Mouse (Mus musculus) kidney, postnatal 4 days (tissue): ENCODE measurements around the gene Fam120a.

Experiments used
- DNase-seq, 2 experiments: peaks; one replicate each; pipeline ENCODE4 v3.0.0; 2021; ENCODE audit warnings: mixed read lengths in 2 of 2

Gene Fam120a

GRCm38 (mm10) chr13:48911426-48911825 lies 56.4 kb downstream of the Fam120a start:
- no peak for DNase-seq

GRCm38 (mm10) chr13:48905458-48905857 lies 62.4 kb downstream of the Fam120a start:
- no peak for DNase-seq

GRCm38 (mm10) chr13:48895376-48895775 lies 72.4 kb downstream of the Fam120a start:
- DNase-seq: no peak

- DNase-seq: peak in 1 of 2 experiments; percentile 42
Measured at GRCm38 (mm10) chr13:48890260-48890960, 77.4 kb downstream of the Fam120a start.

- DNase-seq: peak; percentile 99 to 100
Measured at GRCm38 (mm10) chr13:48878534-48878933, 89.3 kb downstream of the Fam120a start.

- no peak for DNase-seq
Measured at GRCm38 (mm10) chr13:48877805-48878204, 90.0 kb downstream of the Fam120a start.

- DNase-seq: no peak
Measured at GRCm38 (mm10) chr13:48872726-48873125, 95.1 kb downstream of the Fam120a start.

GRCm38 (mm10) chr13:48871887-48872606 lies 95.8 kb downstream of the Fam120a start:
- peak in 1 of 2 experiments; percentile 32 for DNase-seq

GRCm38 (mm10) chr13:48870771-48871731 lies 96.8 kb downstream of the Fam120a start, which contains the start of gene Phf2:
Gene Phf2, minus strand, starts transcription at chr13:48871119.
- DNase-seq: peak; percentile 61 to 69

- DNase-seq: peak; percentile 62 to 76
Measured at GRCm38 (mm10) chr13:48869950-48870770, 97.7 kb downstream of the Fam120a start.

GRCm38 (mm10) chr13:48869600-48869949 lies 98.2 kb downstream of the Fam120a start:
- DNase-seq: no peak

GRCm38 (mm10) chr13:48869088-48869487 lies 98.7 kb downstream of the Fam120a start:
- no peak for DNase-seq

GRCm38 (mm10) chr13:48864673-48865356 lies 103.0 kb downstream of the Fam120a start:
- DNase-seq: no peak

- DNase-seq: no peak
Measured at GRCm38 (mm10) chr13:48863556-48863955, 104.3 kb downstream of the Fam120a start.

- DNase-seq: no peak
Measured at GRCm38 (mm10) chr13:48861913-48862312, 105.9 kb downstream of the Fam120a start.

GRCm38 (mm10) chr13:48858779-48859178 lies 109.0 kb downstream of the Fam120a start:
- DNase-seq: no peak

- DNase-seq: no peak
Measured at GRCm38 (mm10) chr13:48858054-48858453, 109.8 kb downstream of the Fam120a start.

GRCm38 (mm10) chr13:48857246-48857932 lies 110.4 kb downstream of the Fam120a start:
- DNase-seq: peak; percentile 35 to 40

GRCm38 (mm10) chr13:48853947-48854346 lies 113.9 kb downstream of the Fam120a start:
- DNase-seq: no peak

GRCm38 (mm10) chr13:48853475-48853874 lies 114.3 kb downstream of the Fam120a start:
- DNase-seq: no peak

GRCm38 (mm10) chr13:48852859-48853258 lies 115.0 kb downstream of the Fam120a start:
- DNase-seq: no peak
